Mouse (Mus musculus) forebrain, embryonic 13.5 days (tissue): Measurements from ENCODE around the gene Amer2. TPM values are rescaled to one million over a fixed set of nuclear protein-coding genes. Genes with fewer than 3 reads are reported as not detected.
A peak's percentile ranks its signal among the peaks of the same experiment; 100 is the strongest.
"Not testable (repeated sequence)": the region's sequence is repeated elsewhere in the genome, so short reads cannot be mapped to it uniquely, and the experiment has no call there.

ENCODE experiments used
- ATAC-seq: fragments of 200-750 bp; cut with Nextera tagmentation; 2 replicates; pipeline ENCODE4 v1.8.0; 2017
- H3K27ac ChIP-seq: fragments of 300-500 bp; sonication (generic); 2 replicates; pipeline ENCODE4 v1.5.1; 2015; ENCODE audit warnings: inconsistent platforms, mild to moderate bottlenecking, moderate library complexity
- H3K27me3 ChIP-seq: fragments of 300-500 bp; sonication (generic); 2 replicates; pipeline ENCODE4 v1.6.1; 2015; ENCODE audit warnings: mild to moderate bottlenecking, inconsistent platforms
- H3K36me3 ChIP-seq: fragments of 300-500 bp; sonication (generic); 2 replicates; pipeline ENCODE4 v1.6.1; 2015; ENCODE audit warnings: mild to moderate bottlenecking, inconsistent platforms; ENCODE audit not compliant: poor library complexity, severe bottlenecking
- H3K4me1 ChIP-seq: fragments of 300-500 bp; sonication (generic); 2 replicates; pipeline ENCODE4 v1.6.1; 2015; ENCODE audit warnings: inconsistent platforms
- H3K4me2 ChIP-seq: fragments of 300-500 bp; sonication (generic); 2 replicates; pipeline ENCODE4 v1.6.1; 2015; ENCODE audit warnings: inconsistent platforms, mild to moderate bottlenecking, moderate library complexity
- H3K4me3 ChIP-seq: fragments of 300-500 bp; sonication (generic); 2 replicates; pipeline ENCODE4 v1.5.1; 2015; ENCODE audit warnings: mild to moderate bottlenecking, inconsistent platforms
- H3K9ac ChIP-seq: fragments of 300-500 bp; sonication (generic); 2 replicates; pipeline ENCODE4 v1.6.1; 2015; ENCODE audit warnings: mild to moderate bottlenecking, inconsistent platforms
- H3K9me3 ChIP-seq: fragments of 300-500 bp; sonication (generic); replicated peaks from 2 replicates; pipeline ENCODE4 v1.6.1; 2016; ENCODE audit warnings: inconsistent platforms
- WGBS: fragments of 180-500 bp; shearing (Covaris S2); methylation state at CpG from one replicate; pipeline ENCODE4 v1.1.7; 2015; 5-methylcytosine and 5-hydroxymethylcytosine counted together
- polyA plus RNA-seq: library from polyadenylated mRNA; unstranded; fragments of >200 nt; fragmentation: Nextera tagmentation; extraction: Ambion mirVana; gene quantifications from 2 replicates; pipeline ENCODE4 v1.2.1, GENCODE M21; 2015

Amer2 gene
- 24.4 and 31.0 TPM in 2 replicates for polyA plus RNA-seq

DNA sequence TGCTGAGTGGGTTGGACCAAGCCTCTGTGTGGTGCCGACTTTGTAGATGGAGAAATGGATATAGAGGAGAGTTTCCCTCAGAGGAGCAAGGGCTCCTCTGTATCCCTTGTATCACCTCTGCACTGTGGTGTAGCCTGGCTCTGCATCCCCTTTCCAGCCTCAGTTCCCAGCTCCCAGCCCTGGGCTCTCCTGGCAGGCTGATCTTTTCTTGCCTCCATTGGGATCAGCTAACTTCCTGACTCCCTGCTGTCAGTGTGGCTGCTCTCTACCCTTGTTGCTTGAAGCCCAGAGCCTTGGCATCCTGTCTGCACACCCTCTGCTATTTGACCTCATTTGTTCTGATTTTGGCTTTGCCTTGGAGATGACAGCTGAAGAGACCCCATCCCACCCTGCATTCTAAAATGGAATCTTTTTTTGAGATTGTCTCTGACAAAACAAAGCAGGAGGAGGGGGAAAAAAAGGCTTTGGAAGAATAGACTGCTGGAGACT, at the start of gene Amer2:
Gene Amer2 (plus strand): TSS at position 439 of the 489 bp plus-strand sequence.
- H3K9ac ChIP-seq: no peak within 1 kb of the TSS
- WGBS: 60% methylated on average over 1 of the region's 1 CpGs
- no peak for ATAC-seq

DNA sequence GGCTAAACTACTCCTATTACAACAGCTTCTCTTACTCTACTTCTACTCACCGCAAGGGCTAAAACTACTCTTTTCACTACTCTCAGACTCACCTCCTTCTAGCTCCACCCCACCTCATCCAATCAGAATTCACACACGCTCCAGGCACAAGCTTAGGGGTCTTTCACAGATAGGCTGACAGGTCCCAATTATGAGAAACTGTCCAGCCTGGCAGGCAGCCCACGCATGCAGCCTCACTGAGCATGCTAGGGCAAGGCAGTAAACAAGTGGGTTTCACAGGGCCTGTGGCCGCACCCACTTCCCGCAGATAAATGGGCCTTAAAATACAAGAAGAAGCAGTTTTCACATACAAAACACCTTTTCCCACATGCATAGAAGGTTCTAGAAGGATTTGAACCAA, 33.1 kb upstream of the Amer2 start:
- not testable (repeated sequence) for H3K27me3 ChIP-seq, ATAC-seq, H3K27ac ChIP-seq, H3K36me3 ChIP-seq, H3K9ac ChIP-seq, H3K4me3 ChIP-seq, H3K4me1 ChIP-seq, H3K9me3 ChIP-seq, H3K4me2 ChIP-seq
- WGBS: 61% methylated on average over 5 of the region's 5 CpGs

More for the DNA sequence above, at the start of gene Amer2:
- H3K27me3 ChIP-seq: 0 out of 2 replicates have a peak, but pooled peaks cover 2% of the 10 kb centered on the region
- H3K36me3 ChIP-seq: no peaks in the 10 kb centered on the region
- H3K4me2 ChIP-seq: no peak within 1 kb of the TSS
- H3K27ac ChIP-seq: no peak within 1 kb of the TSS
- no peak within 1 kb of the TSS for H3K4me3 ChIP-seq
- H3K9me3 ChIP-seq: no peaks in the 10 kb centered on the region
- H3K4me1 ChIP-seq: peaks cover 26% of the 10 kb centered on the region

DNA sequence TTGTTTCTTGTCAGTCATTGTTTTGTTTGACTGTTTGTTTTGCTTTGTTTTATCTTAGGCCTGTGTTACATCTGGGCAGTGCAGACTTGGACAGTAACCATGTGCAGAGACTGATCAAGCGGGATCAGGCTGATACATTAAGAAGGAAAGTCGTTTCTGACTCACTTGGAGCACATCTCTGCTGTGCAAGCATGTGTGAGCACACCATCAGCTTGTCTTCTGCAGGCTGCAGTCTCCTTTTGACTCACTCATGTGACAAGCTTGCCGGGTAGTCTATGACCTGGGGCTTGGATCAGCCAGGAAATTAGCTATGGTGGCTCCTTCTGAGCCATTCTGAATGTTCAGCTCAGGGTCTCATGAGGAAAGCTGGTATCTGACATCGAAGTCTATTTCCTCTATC, 32.5 kb upstream of the Amer2 start:
- no peak for ATAC-seq
- no peak overlapping the region for H3K4me3 ChIP-seq
- no peak overlapping the region for H3K4me2 ChIP-seq
- H3K9ac ChIP-seq: no peak overlapping the region
- WGBS: 83% methylated on average over 4 of the region's 4 CpGs
- peaks cover 4% of the 10 kb centered on the region; the same call in 1 of the 2 replicates for H3K4me1 ChIP-seq
- no peaks in the 10 kb centered on the region for H3K36me3 ChIP-seq
- H3K27ac ChIP-seq: no peak overlapping the region
- no peaks in the 10 kb centered on the region for H3K9me3 ChIP-seq
- no peaks in the 10 kb centered on the region for H3K27me3 ChIP-seq

DNA sequence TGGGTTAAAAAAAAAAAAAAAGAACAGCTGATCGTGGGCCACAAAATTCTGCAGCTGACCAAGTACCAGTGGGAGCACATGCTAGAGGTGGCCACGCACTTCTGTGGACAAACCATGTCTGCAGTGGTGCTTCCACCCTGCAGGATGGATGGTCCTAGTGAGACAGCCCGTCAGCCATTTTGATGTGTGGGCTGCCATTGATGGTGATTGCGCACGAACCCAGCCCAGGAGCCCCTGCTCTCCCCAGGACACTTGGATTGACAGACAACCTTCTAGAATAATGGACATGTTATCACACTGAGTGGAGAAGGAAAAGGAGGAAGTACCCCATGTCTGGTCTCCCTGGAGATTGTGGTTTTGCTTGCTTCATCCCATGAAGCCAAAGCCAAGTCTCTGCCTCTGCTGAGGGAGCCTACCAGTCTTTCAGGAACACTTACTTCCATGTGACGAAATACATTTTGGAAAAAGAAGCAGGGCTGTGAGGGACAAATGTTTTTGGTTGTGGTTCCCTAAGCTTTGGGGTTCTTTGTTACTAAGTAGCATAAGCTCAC, 27.7 kb upstream of the Amer2 start:
- Histone ChIP-seq H3K4me3 (no peak overlapping the region), H3K9ac (no peak overlapping the region), H3K27me3 (no peaks in the 10 kb centered on the region), H3K4me2 (no peak overlapping the region), H3K9me3 (no peaks in the 10 kb centered on the region), H3K27ac (no peak overlapping the region), H3K36me3 (no peaks in the 10 kb centered on the region), H3K4me1 (no peaks in the 10 kb centered on the region)
- 90% methylated on average over 6 of the region's 6 CpGs for WGBS
- no peak for ATAC-seq

DNA sequence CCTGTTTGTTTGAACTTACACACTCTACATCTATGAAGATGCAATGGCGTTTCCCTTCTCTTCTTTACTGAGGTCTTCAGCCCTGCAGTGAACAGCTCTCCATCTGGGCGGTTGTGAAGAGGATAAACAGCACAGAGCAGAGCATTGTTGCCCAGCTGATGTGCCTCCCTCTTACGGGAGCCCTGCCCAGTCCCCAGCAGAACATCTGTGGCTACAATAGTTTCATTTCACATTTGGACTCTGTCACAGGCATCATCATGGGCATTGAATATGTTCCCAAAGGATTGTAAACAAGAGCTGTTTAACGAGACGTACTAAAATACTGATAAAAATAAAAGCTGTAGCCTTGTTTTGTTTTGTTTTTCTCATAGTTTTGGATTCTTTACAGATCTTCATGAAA, 14.7 kb upstream of the Amer2 start:
- no peak overlapping the region for H3K4me2 ChIP-seq
- WGBS: 79% methylated on average over 5 of the region's 5 CpGs

DNA sequence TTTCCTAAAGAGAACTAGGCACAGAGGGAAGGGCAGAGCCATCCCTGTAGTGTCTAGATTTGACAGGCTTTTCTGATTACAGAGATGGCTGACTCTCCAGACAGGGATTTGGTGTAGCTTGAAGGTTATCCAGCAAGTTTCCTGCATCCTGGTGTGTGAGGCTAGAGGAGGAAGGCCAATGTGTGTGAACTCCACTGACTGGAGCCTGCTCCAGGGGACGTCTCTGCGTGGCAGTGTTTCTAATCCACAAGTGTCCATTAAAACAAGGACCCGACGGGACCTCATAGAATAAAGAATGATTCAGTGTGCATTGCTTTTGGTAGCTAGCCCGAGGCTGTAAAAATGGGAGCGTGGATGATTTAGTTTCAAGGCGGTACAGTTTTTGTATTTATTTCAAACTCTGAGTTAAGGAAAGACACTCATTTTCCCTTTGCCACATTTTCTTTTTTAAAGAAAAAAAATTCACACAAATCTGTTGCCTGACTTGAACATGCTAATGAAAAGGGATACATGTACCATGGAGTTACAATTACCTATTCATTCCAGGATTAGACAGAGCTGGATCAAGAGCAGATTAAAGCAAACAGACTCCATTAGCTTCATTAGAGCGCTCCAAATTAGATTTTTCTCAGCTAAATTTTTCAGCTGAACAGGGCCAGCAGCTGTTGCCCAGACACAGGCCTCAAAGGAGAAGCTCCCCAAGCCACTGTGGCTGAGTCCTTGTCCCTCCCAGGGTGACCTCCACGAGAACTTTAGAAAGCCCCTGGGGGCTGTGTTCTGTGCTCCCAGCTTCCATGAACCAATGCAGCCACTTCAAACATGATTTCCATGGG, 11.5 kb upstream of the Amer2 start:
- no peak overlapping the region for H3K4me3 ChIP-seq
- peak overlapping the region; percentile 58 for H3K27ac ChIP-seq
- no peaks in the 10 kb centered on the region for H3K27me3 ChIP-seq
- 10% methylated on average over 9 of the region's 9 CpGs for WGBS
- peak; percentile 65 for ATAC-seq
- H3K9ac ChIP-seq: no peak overlapping the region
- H3K4me2 ChIP-seq: no peak overlapping the region
- H3K4me1 ChIP-seq: peaks cover 19% of the 10 kb centered on the region
- no peaks in the 10 kb centered on the region for H3K36me3 ChIP-seq
- H3K9me3 ChIP-seq: no peaks in the 10 kb centered on the region

More for the DNA sequence above, 14.7 kb upstream of the Amer2 start:
- H3K36me3 ChIP-seq: no peaks in the 10 kb centered on the region
- H3K27me3 ChIP-seq: no peaks in the 10 kb centered on the region
- H3K4me3 ChIP-seq: no peak overlapping the region
- no peaks in the 10 kb centered on the region for H3K9me3 ChIP-seq
- H3K27ac ChIP-seq: no peak overlapping the region
- ATAC-seq: no peak
- H3K4me1 ChIP-seq: peaks cover 19% of the 10 kb centered on the region
- no peak overlapping the region for H3K9ac ChIP-seq

DNA sequence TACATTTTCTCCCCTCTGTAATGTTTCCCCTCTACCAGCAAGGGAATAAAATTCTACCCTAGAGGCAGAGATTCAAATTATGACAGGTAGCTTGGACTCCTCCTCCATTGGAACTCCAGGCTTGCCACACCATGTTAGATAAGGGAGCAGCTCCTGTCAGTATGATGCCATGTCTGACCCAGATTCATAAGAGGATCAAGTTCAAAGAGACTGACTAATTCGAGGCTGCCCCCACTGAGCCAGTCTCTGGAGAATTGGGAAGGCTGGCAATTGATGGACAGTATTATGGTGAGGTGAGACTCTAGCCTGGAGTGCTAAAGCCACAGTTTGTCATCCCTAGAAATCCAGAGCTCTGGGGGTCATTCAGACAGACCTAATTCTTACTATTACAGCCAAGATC, 6.3 kb upstream of the Amer2 start:
- Histone ChIP-seq H3K4me1 (peaks cover 30% of the 10 kb centered on the region), H3K9me3 (no peaks in the 10 kb centered on the region), H3K27ac (no peak overlapping the region), H3K27me3 (no peaks in the 10 kb centered on the region), H3K4me3 (no peak overlapping the region), H3K4me2 (no peak overlapping the region), H3K9ac (no peak overlapping the region), H3K36me3 (no peaks in the 10 kb centered on the region)
- 77% methylated on average over 1 of the region's 1 CpGs for WGBS
- ATAC-seq: no peak

DNA sequence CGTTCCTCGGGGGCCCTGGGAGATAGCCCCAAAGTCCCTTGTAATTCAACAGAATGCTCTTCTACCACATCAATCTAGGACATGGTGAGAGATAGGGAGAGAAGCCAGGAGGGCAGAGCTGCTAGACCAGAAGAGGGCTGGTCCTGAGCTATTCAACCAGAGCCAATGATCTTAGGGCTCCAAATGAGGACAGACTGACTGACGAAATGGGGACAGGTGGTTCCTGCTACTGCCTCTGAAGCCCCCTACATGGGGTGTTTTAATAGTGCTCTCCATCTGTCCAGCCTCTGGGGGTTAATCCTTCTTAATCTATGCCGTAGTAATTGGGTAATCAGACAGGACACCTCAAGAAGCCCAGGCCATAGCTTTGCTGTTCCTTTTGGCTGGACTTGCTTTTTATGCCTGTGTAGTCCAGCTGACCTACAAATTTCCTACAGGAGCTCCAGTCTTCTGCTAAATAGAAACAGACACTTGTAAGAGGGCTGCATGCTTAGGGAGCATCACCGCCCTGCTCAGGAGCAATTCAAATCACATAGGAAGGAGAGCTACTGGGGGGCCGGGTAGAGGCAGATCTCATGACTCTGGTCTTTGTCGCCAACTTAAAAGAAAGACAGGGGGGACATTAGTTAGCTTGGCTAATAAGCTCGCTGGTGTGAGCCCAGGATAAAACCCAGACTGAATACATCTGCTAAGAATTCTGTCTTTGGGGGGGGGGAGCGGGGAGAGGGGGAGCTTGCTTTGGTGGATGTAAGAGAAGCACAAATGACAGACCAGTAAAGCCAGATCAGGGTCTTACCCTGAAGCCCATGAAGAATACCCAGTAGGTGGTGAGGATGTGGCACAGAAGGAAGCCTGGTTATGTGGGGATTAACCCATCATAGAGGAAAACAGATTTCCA, 4.0 kb upstream of the Amer2 start:
- H3K27ac ChIP-seq: peak overlapping the region; percentile 57; the same call in 1 of the 2 replicates
- peaks cover 17% of the 10 kb centered on the region for H3K4me1 ChIP-seq
- ATAC-seq: peak; percentile 52; the same call in 1 of the 2 replicates
- H3K36me3 ChIP-seq: no peaks in the 10 kb centered on the region
- WGBS: 24% methylated on average over 9 of the region's 9 CpGs
- H3K4me3 ChIP-seq: no peak overlapping the region
- H3K9ac ChIP-seq: no peak overlapping the region
- no peak overlapping the region for H3K4me2 ChIP-seq
- H3K9me3 ChIP-seq: no peaks in the 10 kb centered on the region
- H3K27me3 ChIP-seq: no peaks in the 10 kb centered on the region

DNA sequence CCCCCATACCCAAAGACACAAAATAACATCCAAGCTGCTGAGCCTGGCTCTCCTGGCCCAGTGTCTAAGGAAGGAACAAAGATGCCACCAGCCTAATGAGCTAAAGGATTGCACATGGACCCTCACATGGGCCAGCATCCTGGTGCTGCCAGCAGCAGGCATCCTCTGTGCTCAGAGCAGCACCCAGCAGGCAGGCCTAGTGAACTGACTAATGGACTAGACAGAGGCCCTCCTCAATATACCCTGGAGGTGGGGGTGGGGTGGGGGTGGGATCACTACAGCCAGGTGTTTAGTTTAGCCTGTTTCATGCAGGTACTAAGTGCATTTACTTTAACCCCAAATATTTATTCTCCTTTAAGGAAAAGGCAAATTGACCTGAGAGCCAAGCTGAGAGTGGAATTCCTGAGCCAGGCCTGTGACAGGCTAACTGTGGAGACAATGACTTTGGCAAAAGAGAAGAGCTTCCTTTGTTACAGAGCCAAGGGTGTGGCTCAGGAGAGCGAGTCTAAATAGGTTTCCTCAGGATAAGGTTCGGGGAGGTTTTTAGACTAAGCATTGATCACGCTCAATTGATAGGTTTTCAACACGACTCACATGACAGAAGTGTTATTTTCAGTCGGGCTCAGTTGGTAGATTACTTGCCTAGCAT, 3.3 kb upstream of the Amer2 start:
- Histone ChIP-seq H3K36me3 (no peaks in the 10 kb centered on the region), H3K4me3 (no peak overlapping the region), H3K9me3 (no peaks in the 10 kb centered on the region), H3K4me1 (peaks cover 17% of the 10 kb centered on the region), H3K9ac (no peak overlapping the region), H3K27ac (no peak overlapping the region), H3K27me3 (no peaks in the 10 kb centered on the region), H3K4me2 (no peak overlapping the region)
- ATAC-seq: peak; percentile 74
- WGBS: 43% methylated on average over 5 of the region's 5 CpGs

DNA sequence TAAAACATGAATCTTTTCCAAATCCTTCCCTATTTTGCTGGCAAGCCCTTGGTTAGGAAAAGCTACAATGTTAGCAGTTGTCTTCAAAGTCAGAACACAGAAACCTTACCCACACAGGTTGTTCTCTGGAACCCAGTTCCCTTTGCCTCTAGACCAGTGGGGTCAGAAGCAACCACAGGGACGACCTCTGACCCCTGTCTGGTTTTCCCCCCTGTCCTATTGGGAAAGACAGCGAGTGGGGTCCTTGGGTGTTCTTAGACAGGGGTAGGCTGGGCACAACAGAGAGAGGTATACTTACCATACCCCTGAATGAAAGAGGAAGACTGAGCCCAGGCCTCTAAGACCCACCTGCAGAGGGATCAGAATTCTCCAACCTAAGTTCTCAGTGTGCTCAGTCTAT, 4.0 kb downstream of the Amer2 start:
- Histone ChIP-seq H3K27me3 (0 out of 2 replicates have a peak, but pooled peaks cover 2% of the 10 kb centered on the region), H3K4me2 (peak overlapping the region; percentile 77), H3K36me3 (peaks cover 6% of the 10 kb centered on the region; the same call in 1 of the 2 replicates), H3K9me3 (no peaks in the 10 kb centered on the region), H3K9ac (no peak overlapping the region), H3K27ac (peak overlapping the region; percentile 97), H3K4me3 (peak overlapping the region; percentile 87; the same call in 1 of the 2 replicates), H3K4me1 (peaks cover 38% of the 10 kb centered on the region)
- peak; percentile 6; the same call in 1 of the 2 replicates for ATAC-seq
- 53% methylated on average over 2 of the region's 2 CpGs for WGBS

DNA sequence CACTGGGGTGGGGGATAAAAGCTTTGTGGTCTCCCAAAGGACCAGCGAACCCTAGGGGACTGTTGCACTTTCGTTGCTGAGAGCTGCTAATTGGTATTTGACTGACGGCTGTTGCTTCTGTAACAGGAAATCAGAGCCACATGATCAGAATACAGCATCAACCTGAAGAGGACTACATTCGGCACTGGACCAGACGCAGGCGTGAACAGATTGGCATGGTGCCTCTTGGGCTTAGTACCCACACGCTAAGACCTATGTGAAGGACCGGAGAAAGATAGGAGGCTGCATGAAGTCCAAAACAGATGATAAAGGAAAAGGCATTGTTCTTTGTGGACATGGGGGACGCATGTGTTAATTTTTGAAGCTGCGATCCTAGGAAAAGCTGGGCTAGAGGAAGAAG, 4.5 kb downstream of the Amer2 start:
- peak overlapping the region; percentile 87 for H3K4me3 ChIP-seq
- 9% methylated on average over 10 of the region's 10 CpGs for WGBS
- H3K4me1 ChIP-seq: peaks cover 42% of the 10 kb centered on the region
- H3K4me2 ChIP-seq: peak overlapping the region; percentile 77
- peak overlapping the region; percentile 97 for H3K27ac ChIP-seq
- 0 out of 2 replicates have a peak, but pooled peaks cover 2% of the 10 kb centered on the region for H3K27me3 ChIP-seq
- ATAC-seq: peak; percentile 57
- peak overlapping the region; percentile 96 for H3K9ac ChIP-seq
- no peaks in the 10 kb centered on the region for H3K9me3 ChIP-seq
- peaks cover 6% of the 10 kb centered on the region; the same call in 1 of the 2 replicates for H3K36me3 ChIP-seq
